Mouse (Mus musculus) frontal cortex, postnatal 25 days (tissue): ENCODE measurements around the gene Kcnk16.
"Not testable (repeated sequence)": the region's sequence is repeated elsewhere in the genome, so short reads cannot be mapped to it uniquely, and the experiment has no call there.

Source experiments
- DNase-seq, 2 experiments: peaks; one replicate each; pipeline ENCODE4 v3.0.0; 2022; ENCODE audit warnings: low spot score in 2 of 2

The Kcnk16 gene

DNA sequence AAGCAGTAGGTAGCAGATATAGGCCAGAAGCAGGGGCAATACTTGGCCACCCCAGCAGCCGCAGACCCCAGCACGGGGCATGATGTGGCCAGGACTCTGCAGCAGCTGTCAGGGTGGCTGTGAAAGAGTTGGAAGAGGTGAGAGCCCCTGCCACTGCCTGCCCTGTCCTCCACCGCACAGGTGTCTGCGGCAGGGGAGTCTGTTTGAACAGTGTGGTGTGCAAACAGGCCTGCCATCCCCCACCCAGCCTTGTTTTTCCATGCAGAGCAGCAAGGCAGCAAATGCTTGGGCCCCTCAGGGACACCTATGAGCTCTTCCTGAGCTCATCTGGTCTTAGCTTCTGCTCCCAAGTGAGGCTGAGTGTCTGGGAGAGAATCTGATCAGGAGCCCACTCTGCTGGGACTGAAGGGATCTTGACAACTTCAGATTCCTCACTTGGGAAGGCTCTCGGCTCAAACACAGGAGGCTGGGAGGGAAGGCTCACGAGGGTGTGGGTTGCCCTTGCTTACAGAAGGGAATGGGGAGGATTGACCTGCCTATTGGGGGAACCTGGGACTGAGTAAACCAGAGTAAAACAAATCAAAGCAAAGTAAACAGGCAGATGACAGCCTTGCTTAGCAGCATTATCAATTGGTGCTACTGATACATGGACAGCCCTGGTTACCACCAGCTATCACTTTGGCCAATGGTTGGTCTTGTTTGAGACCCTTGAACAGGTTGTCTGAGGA is at the start of gene Kcnk16:
Kcnk16 (minus strand) TSS at position 118 of the 728 bp plus-strand sequence.
- no peak for DNase-seq

DNA sequence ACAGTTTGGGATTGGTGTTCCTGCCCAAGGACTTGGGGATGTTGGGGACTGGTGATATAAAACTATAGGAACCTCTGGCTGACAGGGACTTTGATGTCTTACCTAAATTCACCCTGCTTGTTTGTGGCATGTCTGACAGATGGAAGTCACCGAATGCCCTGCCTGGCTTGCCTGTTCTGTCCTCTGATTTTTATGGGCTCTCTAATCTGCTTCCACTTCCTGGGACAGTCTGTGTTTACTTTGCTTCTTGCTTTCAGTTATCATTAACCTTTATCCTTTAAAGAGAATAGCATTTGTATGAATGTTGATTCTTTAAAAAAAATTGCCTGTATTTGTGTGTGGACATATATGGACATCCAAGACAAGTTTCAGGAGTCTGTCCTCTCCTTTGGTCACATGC is 46.1 kb upstream of the Kcnk16 start:
- no peak for DNase-seq

DNA sequence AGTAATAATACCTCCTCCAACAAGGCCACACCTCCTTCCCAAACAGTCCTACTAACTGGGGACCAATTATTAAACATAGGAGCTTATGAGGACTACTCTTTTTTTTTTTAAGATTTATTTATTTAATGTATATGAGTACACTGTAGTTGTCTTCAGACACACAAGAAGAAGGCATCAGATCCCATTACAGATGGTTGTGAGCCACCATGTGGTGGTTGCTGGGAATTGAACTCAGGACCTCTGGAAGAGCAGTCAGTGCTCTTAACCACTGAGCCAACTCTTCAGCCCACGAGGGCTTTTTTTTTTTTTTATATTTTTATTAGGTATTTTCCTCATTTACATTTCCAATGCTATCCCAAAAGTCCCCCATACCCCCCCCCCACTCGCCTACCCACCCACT is 36.1 kb upstream of the Kcnk16 start:
- not testable (repeated sequence) for DNase-seq

DNA sequence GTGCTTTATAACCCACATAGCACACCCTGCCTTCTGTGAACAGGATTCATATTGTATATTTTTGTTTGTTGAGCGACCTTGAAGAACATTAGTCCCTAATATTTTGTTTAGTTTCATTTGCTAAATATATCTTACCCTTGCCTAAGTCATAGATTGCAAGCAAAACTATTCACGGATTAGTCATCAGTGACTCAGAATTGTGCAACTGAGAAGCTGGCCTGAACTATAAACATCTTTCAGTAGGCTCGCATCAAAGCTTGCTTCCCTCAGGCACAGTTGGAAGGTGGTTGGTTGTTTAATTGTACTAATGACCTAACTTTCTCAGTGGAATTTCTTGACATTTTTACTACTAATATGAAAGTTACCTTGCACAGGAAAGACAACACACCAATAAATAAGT is 29.1 kb upstream of the Kcnk16 start:
- DNase-seq, result no peak

DNA sequence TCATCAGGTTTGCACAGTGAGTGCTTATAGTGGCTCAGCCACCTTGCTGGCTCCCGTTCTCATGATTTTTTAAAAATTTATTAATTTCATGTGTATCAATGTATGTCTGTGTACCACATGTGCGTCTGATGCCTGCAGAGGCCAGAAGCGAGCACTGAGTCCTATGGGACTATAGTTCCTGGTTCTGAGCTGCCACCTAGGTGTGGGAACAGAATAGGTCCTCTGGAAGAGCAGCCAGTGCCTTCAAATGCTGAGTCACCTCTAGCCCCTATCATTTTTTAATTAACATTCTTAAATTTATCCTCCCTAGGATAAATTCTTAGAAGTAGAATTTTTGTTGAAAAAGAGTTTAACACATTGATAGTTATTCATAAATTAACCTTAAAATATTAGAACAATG is 28.6 kb upstream of the Kcnk16 start:
- DNase-seq, result no peak

DNA sequence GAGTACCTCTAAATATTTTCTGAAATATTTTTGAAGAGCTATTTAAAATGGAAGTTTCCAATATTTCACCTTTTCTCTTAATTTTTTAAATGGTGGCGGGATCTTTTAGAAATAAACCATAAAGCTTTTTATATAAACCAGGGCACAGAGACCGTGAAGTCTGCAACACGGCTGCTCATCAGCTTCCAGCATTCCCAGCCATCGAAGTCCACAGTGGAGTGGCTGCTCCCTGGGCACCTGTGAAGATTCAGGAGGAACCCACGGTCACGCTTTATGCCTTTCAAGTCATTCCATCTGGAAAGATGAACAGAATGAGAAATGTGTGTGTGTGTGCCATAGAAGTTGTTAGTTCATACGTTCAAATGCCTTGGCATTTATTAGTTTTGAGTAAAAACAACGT is 25.9 kb upstream of the Kcnk16 start:
- DNase-seq, result no peak

DNA sequence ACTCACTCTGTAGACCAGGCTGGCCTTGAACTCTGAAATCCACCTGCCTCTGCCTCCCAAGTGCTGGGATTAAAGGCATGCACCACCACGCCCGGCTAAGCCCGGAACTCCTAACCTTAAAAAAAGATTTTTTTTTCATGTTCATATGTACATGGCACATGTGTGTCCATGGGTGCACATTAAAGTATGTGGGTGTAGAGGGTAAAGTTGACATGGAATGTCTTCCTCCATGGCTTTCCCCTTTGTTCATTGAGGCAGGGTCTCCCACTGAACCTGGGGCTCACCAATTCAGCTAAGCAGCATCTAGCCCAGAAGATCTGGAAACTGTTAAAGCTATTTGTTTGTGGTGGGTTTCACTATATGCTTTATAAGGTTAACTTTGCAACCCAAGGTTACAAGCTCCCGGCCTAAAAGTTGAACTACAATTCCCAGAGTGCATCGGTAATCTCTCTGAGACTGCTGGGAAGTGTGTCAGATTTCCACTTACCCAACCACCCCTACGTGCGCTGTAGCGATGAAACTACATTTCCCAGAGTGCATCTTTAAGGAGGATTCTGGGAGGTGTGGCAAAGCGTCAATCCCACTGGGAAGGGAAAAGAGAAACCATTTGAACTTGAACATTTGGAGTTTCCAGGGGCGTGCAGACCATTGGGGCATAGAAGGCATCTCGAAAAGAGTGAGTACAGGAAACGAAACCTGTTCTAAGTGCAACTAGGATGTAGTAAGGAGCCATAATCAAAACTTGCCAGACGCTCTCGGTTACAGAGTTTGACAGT is 25.3 kb upstream of the Kcnk16 start, which contains the start of gene Nudt13:
Nudt13 (plus strand) TSS at position 581 of the 776 bp plus-strand sequence.
- DNase-seq, result peak; percentile 54 to 76

DNA sequence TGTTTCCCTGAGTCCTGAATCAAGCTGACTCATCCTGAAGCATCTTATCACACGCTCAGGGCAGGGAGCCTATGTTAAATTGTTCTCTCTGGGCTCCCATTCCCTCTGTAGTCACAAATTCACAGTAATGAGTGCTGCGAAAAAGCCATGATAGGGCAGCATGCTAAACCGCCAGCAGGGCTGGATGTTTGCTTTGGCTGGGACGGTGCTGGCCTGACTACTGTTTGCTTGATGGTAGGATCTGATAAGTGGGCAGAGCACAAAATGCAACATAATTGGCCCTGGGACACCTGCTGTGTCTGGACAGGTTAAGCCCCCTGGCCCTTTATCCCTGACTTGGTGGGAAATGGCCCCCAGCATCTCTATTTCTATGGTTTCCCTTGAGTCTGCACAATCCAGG is 22.4 kb upstream of the Kcnk16 start:
- DNase-seq, result no peak

DNA sequence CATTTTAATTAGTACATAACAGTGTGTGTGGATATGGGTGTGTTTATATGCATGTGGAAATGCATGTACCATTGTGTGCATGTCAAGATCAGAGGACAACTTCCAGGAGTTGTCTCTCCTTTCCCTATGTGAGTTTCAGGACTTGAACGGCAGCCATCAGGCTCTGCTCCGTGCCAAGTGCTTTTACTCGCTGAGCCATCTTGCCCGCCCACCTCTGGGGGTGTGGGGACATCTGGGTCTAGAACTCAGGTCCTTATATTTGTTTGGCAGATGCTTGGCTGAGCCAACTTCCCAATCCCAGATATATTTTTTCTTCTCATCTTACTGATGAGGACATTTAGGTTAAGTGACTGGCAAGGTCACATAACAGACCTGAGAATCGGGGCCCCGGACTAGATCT is 578 bp downstream of the Kcnk16 start:
- DNase-seq, result no peak

DNA sequence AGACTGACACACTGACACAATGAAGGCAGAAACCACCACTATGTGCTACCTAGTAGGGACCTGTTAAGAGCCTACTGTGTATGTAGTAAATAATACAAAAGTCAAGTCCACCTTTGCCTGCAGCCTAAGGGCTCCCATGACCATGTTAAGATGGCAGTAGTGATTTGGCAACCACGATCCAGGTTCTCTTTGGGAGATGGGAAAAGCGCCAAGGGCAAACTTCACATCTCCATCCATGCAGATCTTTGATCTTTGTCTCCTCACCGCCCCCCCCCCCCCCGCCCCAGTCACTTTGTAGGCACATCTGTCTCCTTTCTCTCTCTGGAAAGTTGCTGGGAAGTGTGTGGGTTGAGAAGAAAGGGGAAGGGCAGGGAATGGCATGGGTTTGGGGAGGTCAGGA is 6.7 kb downstream of the Kcnk16 start:
- DNase-seq, result no peak

DNA sequence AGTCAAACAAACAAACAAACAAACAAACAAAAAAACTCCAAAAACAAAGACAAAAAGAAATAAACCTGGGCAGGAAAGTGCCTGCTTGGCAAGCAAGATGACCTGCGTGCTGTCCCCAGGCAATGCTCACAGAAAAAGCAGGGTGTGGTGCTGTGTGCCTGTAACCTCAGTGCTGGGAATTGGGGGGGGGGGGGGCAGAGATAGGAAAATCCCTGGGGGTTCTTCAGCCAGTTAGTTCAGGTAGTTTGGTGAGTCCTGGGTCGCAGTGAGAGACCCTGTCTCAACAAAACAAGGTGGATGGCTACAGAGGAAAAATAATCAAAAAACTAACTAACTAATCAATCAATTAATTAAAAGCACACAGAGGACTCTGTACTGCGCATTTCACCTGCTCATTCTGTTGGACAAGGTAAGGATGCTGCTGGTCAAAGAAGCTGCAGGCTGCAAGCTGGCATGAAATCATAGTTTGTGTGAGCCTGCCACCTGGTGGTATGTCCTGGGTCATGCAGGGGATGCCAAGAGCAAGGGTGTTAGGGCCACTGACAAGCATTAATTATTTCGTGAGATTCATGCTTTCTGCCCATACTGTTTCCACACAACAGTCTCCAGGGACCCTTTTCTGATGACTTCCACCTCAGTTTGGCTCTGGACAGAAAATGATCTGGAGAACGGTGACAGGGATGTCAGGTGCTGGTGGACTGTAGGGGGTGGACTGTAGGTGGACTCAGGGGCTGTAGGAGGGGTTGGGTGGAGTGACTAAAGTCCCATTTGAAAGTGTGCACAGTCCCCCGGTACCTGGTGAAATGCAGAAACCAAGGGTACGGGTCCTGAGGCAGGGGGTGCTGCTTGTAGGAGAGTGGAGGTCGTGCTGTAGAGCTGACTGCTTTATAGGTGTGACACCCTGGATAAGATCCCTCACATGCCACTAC is 10.6 kb downstream of the Kcnk16 start:
- DNase-seq, result peak; percentile 73 to 81

DNA sequence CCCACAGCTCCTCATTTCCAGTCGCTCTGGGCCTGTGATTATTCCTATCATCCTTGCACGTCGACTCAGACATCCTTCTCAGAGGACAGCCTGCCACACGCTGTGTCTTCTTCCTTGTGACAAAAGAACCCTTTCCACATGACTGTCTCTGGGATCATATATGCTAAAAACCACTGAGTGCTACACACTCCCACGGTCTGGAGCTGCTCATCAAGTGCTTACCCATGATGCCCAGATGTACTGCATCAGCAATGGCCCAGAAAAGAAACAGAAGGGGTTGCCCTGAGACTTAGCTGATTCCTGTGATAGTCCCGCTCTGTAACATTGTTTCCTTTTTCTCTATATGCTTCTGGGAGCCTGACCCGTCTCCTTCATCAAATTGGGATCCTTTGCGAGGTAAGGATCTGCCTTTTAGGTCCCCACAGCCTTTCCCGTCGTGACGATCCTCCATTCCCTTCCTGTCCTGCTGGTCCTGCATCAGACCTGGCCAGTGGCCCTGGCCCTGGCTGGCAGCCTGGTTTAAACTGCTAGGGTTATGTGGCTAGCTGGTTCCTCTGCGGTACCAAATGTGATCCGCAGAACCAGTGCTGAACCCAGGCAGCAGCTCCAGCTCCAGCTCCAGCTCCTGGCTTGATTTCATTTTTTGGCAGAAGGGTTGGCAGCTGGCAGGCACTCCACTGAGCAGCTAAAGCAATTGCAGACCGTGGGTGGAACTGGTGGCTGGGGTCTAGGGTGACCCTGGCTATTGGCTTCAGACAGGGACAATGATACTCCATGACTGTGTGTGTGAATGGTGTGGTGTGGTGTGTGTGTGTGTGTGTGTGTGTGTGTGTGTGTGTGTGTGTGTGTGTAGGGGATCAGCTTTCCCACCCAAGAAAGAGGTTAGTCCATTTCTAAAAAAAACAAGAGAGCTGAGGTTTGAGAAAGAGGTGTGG is 18.5 kb downstream of the Kcnk16 start:
- peak in 1 of 2 experiments; percentile 18 for DNase-seq

DNA sequence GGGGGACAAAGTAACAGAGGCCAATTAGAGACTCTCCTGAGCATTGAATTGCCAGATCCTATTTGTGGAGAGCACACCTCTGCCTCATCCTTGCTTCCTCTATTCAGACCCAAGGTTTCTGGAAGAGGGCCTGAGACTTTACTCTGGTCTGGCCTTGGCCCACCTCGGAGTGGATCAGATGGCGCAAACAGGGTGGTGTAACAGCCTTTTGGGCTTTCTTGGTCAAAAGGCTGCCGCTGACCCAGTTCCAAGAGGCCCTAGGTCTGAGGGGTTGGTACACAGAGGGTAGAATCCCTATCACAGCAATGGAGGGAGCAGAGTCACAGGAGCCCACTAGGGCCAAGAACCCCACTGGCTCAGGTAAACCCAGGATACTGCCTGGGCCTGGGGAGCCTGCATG is 21.0 kb downstream of the Kcnk16 start:
- no peak for DNase-seq

DNA sequence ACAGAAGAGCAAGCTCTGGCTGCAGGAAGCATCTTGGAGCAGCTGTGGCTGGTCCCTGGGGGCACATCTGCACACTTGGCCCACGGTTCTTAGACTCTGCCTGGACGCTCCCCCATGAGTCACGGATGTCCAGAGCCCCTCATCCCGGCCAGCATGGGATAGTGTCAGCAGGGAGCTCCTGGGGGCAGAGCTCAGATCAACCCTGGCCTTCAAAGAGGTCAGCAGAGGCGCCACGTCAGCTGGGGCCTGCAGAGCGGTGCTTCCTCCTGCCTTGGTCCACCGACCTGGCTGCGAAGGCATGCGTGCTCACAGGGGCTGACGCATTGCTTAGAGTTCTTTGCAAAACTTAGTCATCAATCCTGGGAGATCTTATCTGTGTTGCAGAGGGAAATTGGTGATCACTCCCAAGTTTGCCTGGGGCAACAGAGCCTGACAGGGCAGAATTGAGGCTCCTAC is 22.2 kb downstream of the Kcnk16 start:
- DNase-seq, result no peak

DNA sequence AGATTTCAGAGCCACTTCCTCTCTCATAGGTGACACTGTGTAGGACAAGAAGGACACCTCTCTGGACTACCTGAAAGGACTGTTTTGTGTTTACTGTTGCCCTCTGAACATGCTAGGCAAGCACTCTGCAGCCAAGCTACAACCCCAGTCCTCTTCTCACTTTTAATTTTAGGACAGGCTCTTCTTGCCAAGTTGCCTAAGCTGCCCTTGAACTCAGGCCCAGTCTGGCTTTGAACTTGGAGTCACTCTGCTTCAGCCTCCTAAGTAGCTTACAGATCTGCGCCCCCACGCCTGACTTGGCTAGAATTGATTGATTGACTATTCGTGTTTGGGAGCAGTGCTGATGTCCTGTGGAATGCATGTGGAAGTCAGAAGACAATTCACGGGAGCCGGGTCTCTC is 23.1 kb downstream of the Kcnk16 start:
- no peak for DNase-seq

DNA sequence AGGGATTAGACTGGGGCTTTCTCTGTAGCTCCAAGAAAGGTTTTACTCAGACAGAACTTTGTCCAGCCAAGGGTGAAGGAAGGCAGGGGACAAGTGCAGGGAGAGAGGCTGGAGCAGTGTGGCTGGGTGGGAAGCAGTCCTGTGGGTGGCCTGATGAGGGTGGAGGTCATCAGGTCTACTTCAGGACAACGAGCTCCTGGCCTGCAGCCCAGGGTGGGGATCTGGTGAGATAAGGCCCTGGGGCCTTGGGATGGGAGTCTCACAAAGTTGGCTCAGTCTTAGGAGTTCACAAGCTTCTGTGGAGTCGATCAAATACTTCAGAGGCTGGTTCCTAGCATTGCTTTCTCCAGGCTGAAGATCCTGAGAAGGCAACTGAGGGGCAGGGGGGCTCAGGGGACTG is 23.7 kb downstream of the Kcnk16 start:
- no peak for DNase-seq

DNA sequence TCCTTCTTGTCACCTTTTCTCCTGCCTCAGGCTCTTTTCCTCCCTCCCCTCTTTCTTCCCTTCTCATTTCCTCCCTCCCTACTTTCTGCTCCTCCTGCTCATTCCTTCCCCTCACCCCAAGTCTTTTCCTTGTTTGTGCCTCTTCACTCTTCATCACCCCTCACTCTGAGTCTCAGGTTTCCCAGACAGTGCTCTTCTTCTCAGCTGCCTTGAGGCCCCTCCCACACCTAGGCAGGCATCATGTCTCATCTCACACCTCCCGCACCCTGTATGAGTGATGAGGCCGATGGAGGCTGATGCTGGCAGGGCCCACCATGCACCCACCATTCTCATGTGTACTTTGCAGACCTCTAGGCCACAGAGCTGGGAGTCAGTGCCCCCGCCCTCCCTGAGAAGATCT is 25.8 kb downstream of the Kcnk16 start:
- no peak for DNase-seq

DNA sequence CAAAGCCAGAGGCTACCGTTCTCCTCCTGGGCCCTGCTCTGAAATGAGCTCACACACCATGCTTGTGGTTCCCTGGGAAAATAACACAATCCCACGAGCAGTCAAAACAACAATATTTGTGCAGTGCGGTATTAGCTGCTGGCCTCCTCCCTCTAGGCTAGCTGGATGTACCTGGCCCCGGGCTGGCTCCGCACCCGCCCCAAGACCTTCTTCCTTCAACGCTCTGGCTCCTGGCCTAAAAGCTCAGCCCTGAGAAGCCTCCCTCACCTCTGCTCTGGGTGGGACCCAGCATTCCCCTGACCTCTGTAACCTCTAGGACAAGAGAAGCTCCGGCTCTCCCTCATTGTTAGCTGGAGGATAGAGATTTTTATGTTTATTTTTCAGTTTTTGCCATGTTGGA is 26.5 kb downstream of the Kcnk16 start:
- no peak for DNase-seq

DNA sequence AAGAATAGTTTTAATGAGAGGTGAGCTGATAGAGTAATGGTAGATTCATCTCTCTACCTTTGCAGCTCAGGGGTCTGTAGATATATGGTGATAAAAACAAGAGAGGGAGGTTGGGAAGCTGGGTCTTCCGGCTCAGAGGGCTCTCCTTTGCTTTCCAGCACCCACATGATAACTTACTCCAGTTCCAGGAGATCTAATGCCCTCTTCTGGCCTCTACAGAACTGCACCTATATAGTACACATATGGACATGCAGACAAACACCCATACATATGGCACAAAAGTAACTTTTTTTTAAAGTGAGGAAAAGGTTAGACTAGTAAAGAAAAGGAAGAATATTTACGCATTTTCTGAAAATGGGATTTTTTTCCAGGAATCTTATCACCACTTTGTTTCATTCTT is 34.6 kb downstream of the Kcnk16 start:
- DNase-seq, result no peak

DNA sequence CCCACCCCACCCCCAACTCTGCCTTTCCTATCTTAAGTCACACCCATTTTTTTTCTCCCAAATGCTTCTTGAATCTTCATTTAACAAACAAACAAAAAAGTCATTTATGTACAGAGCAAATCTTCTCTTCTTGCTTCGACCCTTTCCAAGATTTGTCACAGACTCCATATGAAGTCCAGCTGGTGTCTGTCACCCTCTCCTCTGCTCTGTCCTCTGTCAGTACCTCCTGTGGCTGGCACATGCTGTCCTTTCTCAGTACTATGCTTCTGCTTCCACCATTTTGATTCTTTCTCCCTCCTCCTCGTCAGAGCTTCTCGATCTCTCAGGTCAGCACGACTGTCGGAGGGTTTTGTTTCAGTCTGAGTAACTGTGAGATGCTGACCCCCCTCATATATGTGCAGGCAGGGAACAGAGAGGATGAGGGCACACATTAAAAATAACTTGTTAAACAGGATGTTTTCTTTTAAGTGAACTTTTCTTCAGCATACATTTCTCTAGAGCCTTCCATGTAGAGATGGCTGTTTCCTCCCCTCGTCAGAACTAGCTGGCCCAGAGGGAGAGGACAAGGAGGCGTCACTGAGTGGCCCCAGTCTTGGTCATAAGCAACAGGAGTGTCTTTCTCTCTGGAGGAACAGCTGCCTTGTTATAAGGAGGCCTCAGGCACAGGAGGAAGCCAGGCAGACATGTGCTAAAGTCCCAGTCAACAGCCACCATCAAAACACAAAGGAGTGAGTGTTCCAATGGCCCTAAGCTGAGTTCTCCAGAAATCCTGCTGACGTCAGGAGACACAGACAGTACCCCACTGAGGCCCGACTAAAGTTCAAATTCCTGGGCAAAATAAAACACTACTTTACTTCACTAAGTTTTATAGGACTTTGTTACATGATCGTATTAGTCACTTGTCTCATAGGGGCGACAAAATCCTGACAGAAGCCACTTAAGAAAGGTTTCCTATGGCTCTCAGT is 35.7 kb downstream of the Kcnk16 start:
- DNase-seq, result no peak
